ENCODE assay signal across 28 mouse cellular contexts in genomic region chr13:85955284-85955683, GRCm38 (mm10).
"Had no signal": no experiment of that assay in that cellular context is flagged by ENCODE, and none has a peak within 500 bp of the region (broad histone marks: within the 10 kb centered on the region; RNA-seq: fewer than 3 reads in every experiment).

No protein-coding gene starts in this region.

- ATAC-seq: forebrain, embryonic 13.5 days; forebrain, embryonic 14.5 days; forebrain, embryonic 15.5 days; forebrain, embryonic 16.5 days; forebrain, postnatal 0 days had no signal

- H3K9me3 ChIP-seq: embryonic facial prominence, embryonic 10.5 days; embryonic facial prominence, embryonic 12.5 days; embryonic facial prominence, embryonic 13.5 days; embryonic facial prominence, embryonic 15.5 days; forebrain, embryonic 12.5 days; forebrain, embryonic 13.5 days; forebrain, embryonic 15.5 days; heart, embryonic 10.5 days had no signal

- H3K36me3 ChIP-seq: embryonic facial prominence, embryonic 10.5 days; embryonic facial prominence, embryonic 12.5 days; embryonic facial prominence, embryonic 13.5 days; embryonic facial prominence, embryonic 15.5 days; forebrain, embryonic 12.5 days; forebrain, embryonic 15.5 days; heart, embryonic 10.5 days had no signal

- H3K4me1 ChIP-seq: embryonic facial prominence, embryonic 10.5 days; embryonic facial prominence, embryonic 12.5 days; embryonic facial prominence, embryonic 13.5 days; embryonic facial prominence, embryonic 15.5 days; forebrain, embryonic 12.5 days; forebrain, embryonic 13.5 days; forebrain, embryonic 15.5 days; heart, embryonic 10.5 days had no signal

- H3K4me3 ChIP-seq: embryonic facial prominence, embryonic 10.5 days; embryonic facial prominence, embryonic 12.5 days; embryonic facial prominence, embryonic 13.5 days; embryonic facial prominence, embryonic 15.5 days; erythroblast, embryonic 14.5 days; forebrain, embryonic 12.5 days; forebrain, embryonic 13.5 days; forebrain, embryonic 15.5 days; gastrocnemius, adult 2 months; heart, adult 2 months; heart, embryonic 10.5 days had no signal

- DNase-seq: cerebellum, adult 9-10 months; cerebellum, adult 9-11 months; cerebellum, postnatal 10 days; cerebellum, postnatal 14 days; cerebellum, postnatal 25 days; cerebellum, postnatal 36 days; embryo, embryonic 11 days; forebrain, postnatal 0 days; gastrocnemius, adult 2 months; gastrocnemius, postnatal 10 days; gastrocnemius, postnatal 14 days; gastrocnemius, postnatal 25 days; gastrocnemius, postnatal 36 days; heart, adult 11 months; heart, adult 18-20 months; heart, adult 2 months had no signal

- H3K4me2 ChIP-seq: embryonic facial prominence, embryonic 12.5 days; embryonic facial prominence, embryonic 13.5 days; embryonic facial prominence, embryonic 15.5 days; forebrain, embryonic 12.5 days; forebrain, embryonic 13.5 days; forebrain, embryonic 15.5 days; heart, embryonic 11.5 days had no signal

- H3K9ac ChIP-seq: embryonic facial prominence, embryonic 12.5 days; embryonic facial prominence, embryonic 13.5 days; embryonic facial prominence, embryonic 15.5 days; forebrain, embryonic 12.5 days; forebrain, embryonic 13.5 days; forebrain, embryonic 15.5 days; forebrain, postnatal 0 days had no signal

- H3K27me3 ChIP-seq: embryonic facial prominence, embryonic 12.5 days; embryonic facial prominence, embryonic 13.5 days; embryonic facial prominence, embryonic 15.5 days; forebrain, embryonic 12.5 days; forebrain, embryonic 13.5 days; forebrain, embryonic 15.5 days had no signal

- H3K27ac ChIP-seq: embryonic facial prominence, embryonic 10.5 days; embryonic facial prominence, embryonic 12.5 days; embryonic facial prominence, embryonic 13.5 days; embryonic facial prominence, embryonic 15.5 days; forebrain, embryonic 12.5 days; forebrain, embryonic 13.5 days; forebrain, embryonic 15.5 days; gastrocnemius, adult 2 months; heart, adult 2 months; heart, embryonic 10.5 days had no signal
